Mouse (Mus musculus): ENCODE data around the gene Cask. TPM values are rescaled to one million over a fixed set of nuclear protein-coding genes. Genes with fewer than 3 reads are reported as not detected.

The Cask gene
- total RNA-seq, 2 experiments from 2014 or later = 105 to 107 TPM

- no peak for DNase-seq (ENCODE audit: extremely low spot score in 1 of 2, low spot score in 2 of 2)
- no peak for TF ChIP-seq CTCF (IDR thresholded peaks at IDR 0.05)
- intact Hi-C loops (cut with DNase I) = loop anchor here (5.0 to 10.0 kb wide), 2 partner anchors 103 to 210 kb away; no protein-coding TSS in a partner anchor
- Histone ChIP-seq H3K4me3 (no peak overlapping the region), H3K27ac (no peak overlapping the region)
These were observed 296.7 kb downstream of the Cask start for GRCm38 (mm10) chrX:13554504-13554903.

GRCm38 (mm10) chrX:13552288-13552687, 298.9 kb downstream of the Cask start:
- H3K27ac ChIP-seq = peak overlapping the region; percentile 1; the same call in 1 of the 2 replicates
- intact Hi-C loops (cut with DNase I) = loop anchor here (5.0 to 10.0 kb wide), 2 partner anchors 105 to 207 kb away; no protein-coding TSS in a partner anchor
- H3K4me3 ChIP-seq = no peak overlapping the region
- TF ChIP-seq CTCF (IDR thresholded peaks at IDR 0.05) = no peak
- no peak for DNase-seq (ENCODE audit: extremely low spot score in 1 of 2, low spot score in 2 of 2)

- Histone ChIP-seq H3K4me3 (no peak overlapping the region), H3K27ac (no peak overlapping the region)
- no peak for TF ChIP-seq CTCF (IDR thresholded peaks at IDR 0.05)
- no peak for DNase-seq (ENCODE audit: extremely low spot score in 1 of 2, low spot score in 2 of 2)
- intact Hi-C loops (cut with DNase I) = loop anchor here (5.0 to 10.0 kb wide), 2 partner anchors 106 to 207 kb away; no protein-coding TSS in a partner anchor
These were observed 299.6 kb downstream of the Cask start for GRCm38 (mm10) chrX:13551566-13551965.

GRCm38 (mm10) chrX:13549100-13549499, 302.1 kb downstream of the Cask start:
- intact Hi-C loops (cut with DNase I) = no loop called here
- DNase-seq (ENCODE audit: extremely low spot score in 1 of 2, low spot score in 2 of 2) = no peak
- no peak for TF ChIP-seq CTCF (IDR thresholded peaks at IDR 0.05)
- no peak overlapping the region for H3K4me3 ChIP-seq
- H3K27ac ChIP-seq = no peak overlapping the region

GRCm38 (mm10) chrX:13521288-13521687, 329.9 kb downstream of the Cask start:
- H3K27ac ChIP-seq = no peak overlapping the region
- DNase-seq (ENCODE audit: extremely low spot score in 1 of 2, low spot score in 2 of 2) = no peak
- H3K4me3 ChIP-seq = no peak overlapping the region
- TF ChIP-seq CTCF (IDR thresholded peaks at IDR 0.05) = no peak
- intact Hi-C loops (cut with DNase I) = no loop called here

GRCm38 (mm10) chrX:13520566-13520965, 330.6 kb downstream of the Cask start:
- DNase-seq (ENCODE audit: extremely low spot score in 1 of 2, low spot score in 2 of 2) = no peak
- H3K4me3 ChIP-seq = no peak overlapping the region
- intact Hi-C loops (cut with DNase I) = no loop called here
- H3K27ac ChIP-seq = no peak overlapping the region
- TF ChIP-seq CTCF (IDR thresholded peaks at IDR 0.05) = no peak

- intact Hi-C loops (cut with DNase I) = loop anchor here (5.0 to 10.0 kb wide), 4 partner anchors 52 to 235 kb away; partner anchors contain the start of genes Ddx3x and Nyx
- no peak for DNase-seq (ENCODE audit: extremely low spot score in 1 of 2, low spot score in 2 of 2)
- Histone ChIP-seq H3K4me3 (no peak overlapping the region), H3K27ac (peak overlapping the region; percentile 50; the same call in 1 of the 2 replicates)
- no peak for TF ChIP-seq CTCF (IDR thresholded peaks at IDR 0.05)
These were observed 331.8 kb downstream of the Cask start for GRCm38 (mm10) chrX:13519408-13519783.

- intact Hi-C loops (cut with DNase I) = loop anchor here (5.0 to 10.0 kb wide), 4 partner anchors 52 to 234 kb away; partner anchors contain the start of genes Ddx3x and Nyx
These were observed 332.3 kb downstream of the Cask start for GRCm38 (mm10) chrX:13518781-13519407.

GRCm38 (mm10) chrX:13518019-13518418, 333.1 kb downstream of the Cask start:
- intact Hi-C loops (cut with DNase I) = loop anchor here (5.0 to 10.0 kb wide), 4 partner anchors 51 to 233 kb away; partner anchors contain the start of genes Ddx3x and Nyx
- H3K27ac ChIP-seq = peak overlapping the region; percentile 61; the same call in 1 of the 2 replicates

More at GRCm38 (mm10) chrX:13518781-13519407, 332.3 kb downstream of the Cask start:
- Histone ChIP-seq H3K27ac (peak overlapping the region; percentile 61; the same call in 1 of the 2 replicates), H3K4me3 (no peak overlapping the region)
- TF ChIP-seq CTCF (IDR thresholded peaks at IDR 0.05) = no peak
- DNase-seq (ENCODE audit: extremely low spot score in 1 of 2, low spot score in 2 of 2) = no peak

GRCm38 (mm10) chrX:13516451-13516850, 334.7 kb downstream of the Cask start:
- no peak for DNase-seq (ENCODE audit: extremely low spot score in 1 of 2, low spot score in 2 of 2)
- Histone ChIP-seq H3K27ac (no peak overlapping the region), H3K4me3 (no peak overlapping the region)
- TF ChIP-seq CTCF (IDR thresholded peaks at IDR 0.05) = no peak
- intact Hi-C loops (cut with DNase I) = loop anchor here (5.0 to 10.0 kb wide), 4 partner anchors 49 to 232 kb away; partner anchors contain the start of genes Ddx3x and Nyx

More at GRCm38 (mm10) chrX:13518019-13518418, 333.1 kb downstream of the Cask start:
- no peak for DNase-seq (ENCODE audit: extremely low spot score in 1 of 2, low spot score in 2 of 2)
- H3K4me3 ChIP-seq = no peak overlapping the region
- TF ChIP-seq CTCF (IDR thresholded peaks at IDR 0.05) = no peak

- DNase-seq (ENCODE audit: extremely low spot score in 1 of 2, low spot score in 2 of 2) = no peak
- no peak overlapping the region for H3K4me3 ChIP-seq
- H3K27ac ChIP-seq = peak overlapping the region; percentile 50
- no peak for TF ChIP-seq CTCF (IDR thresholded peaks at IDR 0.05)
- intact Hi-C loops (cut with DNase I) = loop anchor here (5.0 to 10.0 kb wide), 3 partner anchors 169 to 287 kb away; partner anchors contain the start of gene Ddx3x
These were observed 337.3 kb downstream of the Cask start for GRCm38 (mm10) chrX:13513864-13514263.

- intact Hi-C loops (cut with DNase I) = loop anchor here (5.0 to 10.0 kb wide), 3 partner anchors 168 to 286 kb away; partner anchors contain the start of gene Ddx3x
- peak overlapping the region; percentile 50 for H3K27ac ChIP-seq
- H3K4me3 ChIP-seq = no peak overlapping the region
- peak; percentile 43 for TF ChIP-seq CTCF (IDR thresholded peaks at IDR 0.05)
- DNase-seq (ENCODE audit: extremely low spot score in 1 of 2, low spot score in 2 of 2) = no peak
These were observed 338.0 kb downstream of the Cask start for GRCm38 (mm10) chrX:13513127-13513526.

Measured in left cerebral cortex, adult 2 months (tissue).